Mouse (Mus musculus) ES-E14 (cell line): ENCODE results near the gene Dlg4.

ENCODE experiments used
- CHD2 ChIP-seq: IDR thresholded peaks from 2 replicates; pipeline ENCODE4 v1.6.1; 2014; ENCODE audit warnings: mild to moderate bottlenecking, low read depth, low read length, inconsistent platforms
- HCFC1 ChIP-seq: IDR thresholded peaks from 2 replicates; pipeline ENCODE4 v1.6.1; 2012; ENCODE audit warnings: low read length, inconsistent platforms, borderline replicate concordance; ENCODE audit not compliant: insufficient read depth
- MAFK ChIP-seq: IDR thresholded peaks from 2 replicates; pipeline ENCODE4 v1.6.1; 2014; ENCODE audit warnings: mild to moderate bottlenecking, low read depth, low read length, inconsistent platforms; ENCODE audit not compliant: insufficient read depth
- ZC3H11A ChIP-seq: IDR thresholded peaks from 2 replicates; pipeline ENCODE4 v1.6.1; 2012; ENCODE audit warnings: low read depth, mild to moderate bottlenecking, inconsistent platforms, low read length, borderline replicate concordance
- ZNF384 ChIP-seq: IDR thresholded peaks from 2 replicates; pipeline ENCODE4 v1.6.1; 2012; ENCODE audit warnings: low read depth, low read length, inconsistent platforms

DNA sequence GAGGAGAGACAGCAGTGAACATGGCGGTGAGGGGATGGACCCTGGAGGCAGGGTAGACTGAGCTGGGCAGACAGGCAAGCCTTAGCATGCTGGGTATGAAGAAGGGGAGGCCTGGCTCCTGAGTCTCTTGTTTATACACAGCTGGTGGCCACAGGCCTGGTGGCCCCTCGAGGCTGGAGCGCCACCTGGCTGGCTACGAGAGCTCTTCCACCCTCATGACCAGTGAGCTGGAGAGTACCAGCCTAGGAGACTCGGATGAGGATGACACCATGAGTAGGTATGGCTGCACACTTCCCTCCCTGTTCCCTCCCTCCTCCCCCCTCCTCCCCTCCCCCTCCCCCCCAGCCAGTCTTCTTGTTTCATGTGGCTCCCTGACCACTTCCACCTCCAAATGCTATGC, 11.2 kb upstream of the Dlg4 start:
- TF ChIP-seq ZC3H11A (no peak), MAFK (no peak), ZNF384 (no peak), CHD2 (no peak), HCFC1 (no peak)
